Mouse (Mus musculus) left cerebral cortex, postnatal 14 days (tissue): Measurements from ENCODE around the gene Atl3. TPM values are rescaled to one million over a fixed set of nuclear protein-coding genes. Genes with fewer than 3 reads are reported as not detected.
"Not testable (repeated sequence)": the region's sequence is repeated elsewhere in the genome, so short reads cannot be mapped to it uniquely, and the experiment has no call there.

Experiments
- DNase-seq, 2 experiments: peaks; one replicate each; pipeline ENCODE4 v3.0.0; 2021 to 2022; ENCODE audit warnings: low spot score in 2 of 2, mixed read lengths in 1 of 2
- intact Hi-C: fragments of 180-260 bp; cut with DNase I; formaldehyde crosslinking; loops from one replicate; pipeline ENCODE4 v1.15.1; 2025
- total RNA-seq, 2 experiments: library from RNA; stranded (reverse); gene quantifications; 2 replicates each; pipeline ENCODE4 v1.2.3; 2021

The Atl3 gene
- total RNA-seq, 2 experiments from 2014 or later, result 19.6 to 21.1 TPM

DNA sequence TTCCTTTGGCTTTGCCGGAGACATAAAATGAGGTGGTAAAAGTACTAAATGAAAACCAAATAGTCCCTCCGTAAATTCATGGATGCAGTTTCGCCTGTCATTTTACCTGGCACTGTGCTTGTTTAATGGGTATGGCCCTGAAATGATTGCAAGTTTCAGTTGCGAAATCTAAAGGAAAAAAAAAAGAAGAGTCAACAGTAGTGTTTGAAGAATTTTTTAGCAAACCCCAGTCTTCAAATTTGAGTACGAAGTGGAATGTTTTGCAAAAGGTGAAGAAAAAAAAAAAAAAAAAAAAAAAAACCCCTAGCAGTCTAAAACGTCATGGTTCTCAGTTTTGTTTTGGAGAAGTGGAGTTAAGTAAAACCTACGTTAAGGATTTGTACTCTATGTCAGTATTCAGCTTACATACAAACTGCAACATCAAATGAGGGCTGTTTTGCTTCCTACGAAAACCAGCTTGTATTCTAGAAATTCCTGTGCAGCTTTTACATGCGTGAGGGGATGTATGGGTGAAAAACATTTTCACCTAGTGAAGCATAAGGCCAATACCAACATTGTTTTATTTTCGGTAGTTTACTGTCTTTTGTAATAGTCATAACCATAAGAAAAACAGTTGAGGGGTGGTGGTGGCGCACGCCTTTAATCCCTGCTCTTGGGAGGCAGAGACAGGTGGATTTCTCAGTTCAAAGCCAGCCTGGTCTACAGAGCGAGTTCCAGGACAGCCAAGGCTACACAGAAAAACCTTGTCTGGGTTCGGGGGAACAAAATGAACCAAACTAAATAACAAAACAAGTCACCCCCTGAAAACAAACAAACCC, 1.6 kb downstream of the Atl3 start:
- no peak for DNase-seq
- intact Hi-C loops, result no loop called here

DNA sequence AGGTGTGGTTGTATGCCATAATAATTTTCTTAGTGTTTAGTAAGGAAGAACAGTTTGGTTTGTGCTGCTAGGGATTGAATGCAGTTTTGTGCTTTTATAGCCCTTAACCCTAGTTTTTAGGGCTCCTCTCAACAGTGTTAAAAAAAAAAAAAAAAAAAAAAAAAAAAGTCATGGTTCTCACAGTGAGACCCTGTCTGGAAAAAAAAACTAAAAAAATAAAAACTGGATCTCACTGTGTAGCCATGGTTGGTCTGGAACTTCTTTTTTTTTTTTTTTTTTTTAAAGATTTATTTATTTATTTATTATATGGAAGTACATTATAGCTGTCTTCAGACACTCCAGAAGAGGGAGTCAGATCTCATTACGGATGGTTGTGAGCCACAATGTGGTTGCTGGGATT, 2.2 kb downstream of the Atl3 start:
- DNase-seq, intact Hi-C loops: not testable (repeated sequence)

DNA sequence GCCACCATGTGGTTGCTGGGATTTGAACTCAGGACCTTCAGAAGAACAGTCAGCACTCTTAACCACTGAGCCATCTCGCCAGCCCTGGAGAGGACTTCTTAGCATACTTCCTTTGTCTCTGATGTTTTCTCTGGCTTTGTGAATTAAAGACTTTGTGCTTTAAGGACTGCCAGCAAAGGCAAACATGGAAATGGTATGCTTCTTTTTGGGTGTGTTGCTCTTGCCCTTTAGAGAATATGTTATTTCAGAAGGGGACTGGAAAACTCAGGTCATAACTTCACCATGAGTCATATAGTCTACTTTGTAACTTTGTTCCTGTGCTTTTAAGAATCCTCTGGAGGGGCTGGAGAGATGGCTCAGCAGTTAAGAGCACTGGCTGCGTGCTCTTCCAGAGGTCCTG, 5.0 kb downstream of the Atl3 start:
- DNase-seq, result no peak
- intact Hi-C loops, result no loop called here

DNA sequence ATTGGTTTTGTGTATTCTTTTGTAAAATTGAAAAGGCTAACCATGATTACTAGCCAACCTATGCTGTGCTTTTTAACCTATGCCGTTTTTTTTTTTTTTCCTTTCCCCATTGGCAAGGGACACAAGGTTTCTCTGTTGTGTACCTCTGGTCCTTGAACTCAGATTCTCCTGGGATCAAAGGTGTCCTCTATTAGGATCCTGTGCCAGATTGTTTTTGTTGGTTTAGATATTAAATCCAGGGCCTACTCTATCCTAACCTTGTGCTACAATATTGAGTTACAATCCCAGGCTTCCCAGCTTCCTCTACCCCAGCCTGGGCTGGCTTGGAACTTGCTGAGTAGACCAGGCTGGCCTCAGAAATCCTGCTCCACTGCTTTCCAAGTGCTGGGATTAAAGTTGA, 6.9 kb downstream of the Atl3 start:
- DNase-seq, result no peak
- intact Hi-C loops, result no loop called here

DNA sequence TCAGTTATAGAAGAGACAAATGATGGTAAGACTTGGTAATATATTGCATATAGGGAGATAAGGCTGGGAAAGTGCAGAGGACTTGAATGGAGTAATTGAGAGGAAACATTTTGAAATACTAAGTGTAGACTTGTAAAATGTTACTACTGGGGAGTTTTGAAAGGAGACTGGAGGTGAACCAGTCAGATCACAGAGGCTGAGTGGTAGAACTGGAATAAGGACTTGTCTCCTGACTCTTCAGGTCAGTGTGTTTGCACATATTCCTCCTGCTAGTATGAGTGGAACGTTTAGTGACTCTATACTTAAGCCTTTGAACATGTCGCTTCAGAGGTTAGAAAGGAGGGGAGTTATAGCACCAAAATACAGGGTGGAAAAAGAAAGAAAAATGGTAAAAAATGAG, 8.6 kb downstream of the Atl3 start:
- no peak for DNase-seq
- intact Hi-C loops, result no loop called here

DNA sequence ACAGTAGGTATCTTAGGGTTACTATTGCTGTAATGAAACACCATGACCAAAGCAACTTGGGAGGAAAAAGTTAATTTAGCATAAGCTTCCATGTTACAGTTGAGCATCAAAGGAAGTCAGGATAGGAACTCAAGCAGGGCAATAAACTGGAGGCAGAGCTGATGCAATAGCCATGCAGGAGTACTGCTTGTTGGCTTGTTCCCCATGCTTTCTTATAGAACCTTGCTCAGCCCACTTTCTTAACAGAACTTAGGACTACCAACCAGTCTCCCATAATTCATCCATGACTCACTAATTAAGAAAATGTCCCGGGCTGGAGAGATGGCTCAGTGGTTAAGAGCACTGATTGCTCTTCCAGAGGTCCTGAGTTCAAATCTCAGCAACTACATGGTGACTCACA, 12.5 kb downstream of the Atl3 start:
- no peak for DNase-seq
- intact Hi-C loops, result no loop called here

DNA sequence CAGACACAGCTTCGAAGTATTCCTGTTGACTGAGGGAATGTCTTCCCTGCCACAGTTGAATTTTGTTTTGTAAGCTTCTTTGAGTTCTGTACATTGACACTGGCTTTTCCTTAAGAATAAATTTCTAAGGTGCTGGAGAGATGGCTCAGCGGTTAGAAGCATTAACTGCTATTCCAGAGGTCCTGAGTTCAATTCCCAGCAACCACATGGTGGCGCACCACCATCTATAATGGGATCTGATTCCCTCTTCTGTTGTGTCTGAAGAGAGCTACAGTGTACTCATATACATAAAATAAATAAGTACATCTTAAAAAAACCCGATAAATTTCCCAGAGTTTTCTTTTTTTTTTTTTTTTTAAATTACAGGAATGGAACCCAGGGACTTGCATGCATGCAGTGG, 14.2 kb downstream of the Atl3 start:
- no peak for DNase-seq

DNA sequence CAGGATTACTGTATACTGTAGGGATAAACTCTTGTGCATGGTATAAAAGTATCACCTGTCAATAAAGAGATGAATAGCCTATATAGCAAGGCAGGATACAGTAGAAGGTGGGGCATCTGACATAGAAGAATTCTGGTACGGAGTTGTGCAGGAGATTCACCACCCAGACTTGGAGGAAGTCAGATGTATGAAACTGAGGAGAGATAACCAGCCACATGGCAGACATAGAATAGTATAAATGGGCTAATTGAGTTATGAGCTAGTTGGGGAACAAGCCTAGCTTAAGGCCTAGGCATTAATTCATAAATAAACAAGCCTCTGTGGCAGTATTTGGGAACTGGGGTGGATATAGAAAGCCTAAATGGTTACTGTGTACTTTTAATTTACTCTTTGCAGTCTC, 22.6 kb downstream of the Atl3 start:
- intact Hi-C loops, result no loop called here
- DNase-seq, result no peak

More for the DNA sequence above, 14.2 kb downstream of the Atl3 start:
- intact Hi-C loops, result no loop called here

DNA sequence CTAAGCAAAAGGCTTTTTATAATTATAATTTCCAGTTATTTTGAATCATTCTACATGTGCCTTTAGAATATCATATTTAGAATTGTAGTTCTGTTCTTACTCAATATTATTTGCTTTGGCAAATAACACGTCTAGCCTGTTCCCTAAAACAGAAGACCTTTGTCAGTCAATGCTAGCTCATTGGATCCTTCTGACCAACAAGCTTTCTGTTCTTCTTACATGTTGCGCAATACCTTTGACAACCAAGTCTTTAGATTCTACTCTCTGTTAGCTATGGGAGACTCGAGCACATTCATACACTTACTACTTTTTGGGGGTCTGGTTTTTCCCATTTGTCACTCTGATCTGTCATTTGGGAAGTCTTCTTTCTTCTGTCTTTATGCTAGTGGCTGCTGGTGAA, 27.8 kb downstream of the Atl3 start:
- intact Hi-C loops, result no loop called here
- no peak for DNase-seq

DNA sequence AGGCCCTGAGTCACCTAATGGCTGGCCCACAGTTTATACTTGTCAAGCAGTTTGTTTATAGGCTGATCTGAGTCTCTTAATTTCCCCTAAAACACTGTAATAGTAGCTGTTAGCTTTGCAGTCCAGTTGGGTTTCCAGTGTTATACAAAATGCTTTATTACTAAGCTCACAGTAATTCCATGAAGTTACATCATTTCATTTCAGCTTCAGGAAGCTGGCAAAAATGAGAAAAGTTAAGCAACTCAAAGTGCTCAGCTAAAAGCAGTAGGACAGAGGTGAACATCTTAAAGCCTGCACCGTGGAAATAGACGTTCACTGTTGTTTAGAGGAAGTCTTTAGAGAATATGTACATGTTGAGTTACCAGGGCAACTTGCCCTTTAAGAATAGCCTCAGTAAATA, 29.0 kb downstream of the Atl3 start:
- no peak for DNase-seq
- intact Hi-C loops, result no loop called here

DNA sequence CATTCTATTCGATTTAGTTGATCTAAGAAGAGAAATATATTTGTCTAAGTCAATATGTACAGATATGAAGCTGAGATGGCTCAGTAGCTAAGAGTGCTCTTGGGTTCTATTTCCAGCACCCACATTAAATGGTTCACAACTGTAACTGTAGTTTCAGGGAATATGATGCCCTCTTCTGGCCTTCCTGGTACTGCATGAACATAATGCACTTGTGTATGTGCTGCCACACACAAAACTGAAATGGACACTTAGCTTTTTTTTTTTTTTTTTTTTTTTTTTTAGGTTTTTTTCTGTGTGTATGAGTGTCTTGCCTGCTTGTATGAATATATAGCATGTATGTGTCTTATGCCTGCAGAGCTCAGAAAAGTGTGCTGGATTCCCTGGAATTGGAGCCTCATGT, 29.5 kb downstream of the Atl3 start:
- no peak for DNase-seq
- intact Hi-C loops, result no loop called here

DNA sequence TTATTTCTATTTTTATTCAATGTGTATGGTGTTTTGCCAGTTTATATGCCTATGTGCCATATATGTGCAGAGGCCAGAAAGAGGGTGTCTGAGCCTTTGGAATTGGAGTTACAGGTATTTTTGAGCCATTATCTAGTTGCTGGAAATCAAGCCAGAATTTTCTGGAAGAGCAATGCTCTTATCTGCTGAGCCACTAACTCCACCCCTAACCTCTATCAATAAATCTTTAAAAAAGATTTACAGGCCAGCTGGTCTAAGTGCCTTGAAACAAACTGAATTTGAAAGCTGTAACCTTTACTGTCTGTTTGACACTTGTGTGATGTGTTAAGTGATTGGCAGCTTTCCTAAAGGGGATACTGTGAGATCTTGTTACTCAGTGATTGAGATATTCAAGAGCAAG, 29.9 kb downstream of the Atl3 start:
- DNase-seq, result no peak
- intact Hi-C loops, result no loop called here

DNA sequence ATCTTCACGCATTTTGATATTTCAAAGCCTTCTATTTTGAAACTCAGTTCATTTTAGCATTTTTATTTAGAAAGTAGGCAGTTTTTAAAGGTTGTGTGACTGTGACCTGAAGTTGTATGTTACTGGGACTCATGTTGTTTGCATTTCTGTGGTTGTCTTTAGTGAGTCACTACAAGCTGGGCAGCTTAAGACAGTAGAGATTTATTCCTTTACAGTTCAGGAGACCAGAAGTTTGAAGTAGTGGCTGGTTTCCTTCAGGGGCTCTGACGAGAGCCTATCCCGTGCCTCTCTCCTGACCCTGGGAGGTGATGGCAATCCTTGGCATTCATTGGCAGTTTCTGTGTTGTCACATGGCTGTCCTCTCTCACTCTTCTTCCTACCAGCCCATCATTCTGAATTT, 31.0 kb downstream of the Atl3 start:
- intact Hi-C loops, result no loop called here
- DNase-seq, result no peak

DNA sequence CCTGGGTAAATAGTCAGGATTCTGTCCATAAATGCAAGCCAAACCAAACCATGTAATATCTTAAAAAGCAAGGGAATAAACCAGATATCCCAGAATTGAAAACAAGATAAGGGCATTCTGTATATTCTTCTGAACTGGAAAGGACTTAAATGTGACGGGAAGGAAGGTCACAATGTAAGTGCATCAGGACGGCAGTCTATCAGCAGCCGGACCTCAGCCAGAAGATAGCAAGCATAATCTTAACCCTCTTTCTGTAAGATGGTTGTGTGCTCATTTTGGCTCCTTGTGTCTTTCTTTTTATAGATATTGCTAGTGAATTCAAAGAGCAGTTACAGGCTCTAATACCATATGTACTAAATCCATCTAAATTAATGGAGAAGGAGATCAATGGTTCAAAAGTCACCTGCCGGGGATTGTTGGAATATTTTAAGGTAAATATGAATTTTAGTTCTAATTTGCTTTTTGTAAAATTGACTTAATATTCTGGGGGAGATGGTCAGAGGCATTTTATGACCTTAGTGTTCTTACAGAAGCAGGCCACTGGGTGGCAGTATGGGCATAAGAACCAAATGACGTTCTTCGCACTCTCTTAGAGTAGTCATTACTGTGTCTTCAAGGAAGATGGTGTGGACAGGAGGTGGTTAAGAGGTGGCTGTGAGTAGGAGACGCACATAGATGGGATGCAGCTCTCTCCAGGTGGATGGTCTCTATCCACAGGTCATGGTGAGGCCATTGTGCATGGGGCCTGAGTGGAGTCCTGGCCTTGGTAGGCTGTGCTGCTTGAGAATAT, 35.0 kb downstream of the Atl3 start:
- intact Hi-C loops, result loop anchor here (1.0 kb wide), 1 partner anchor 66 kb away; no protein-coding TSS in a partner anchor
- DNase-seq, result peak; percentile 64 to 69

DNA sequence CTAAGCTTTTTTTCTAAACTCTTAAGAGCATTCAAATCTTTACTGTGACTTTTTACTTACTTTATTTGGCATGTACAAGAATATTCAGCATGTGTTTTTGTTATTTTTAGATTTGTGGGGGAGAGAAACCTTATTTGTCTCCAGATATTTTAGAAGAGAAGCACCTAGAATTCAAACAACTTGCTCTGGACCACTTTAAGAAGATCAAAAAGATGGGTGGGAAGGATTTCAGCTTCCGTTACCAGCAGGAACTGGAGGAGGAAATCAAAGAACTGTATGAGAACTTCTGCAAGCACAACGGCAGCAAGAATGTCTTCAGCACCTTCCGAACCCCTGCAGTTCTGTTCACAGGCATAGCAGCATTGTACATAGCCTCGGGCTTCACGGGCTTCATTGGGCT, 38.1 kb downstream of the Atl3 start:
- DNase-seq, result peak in 1 of 2 experiments; percentile 27
- intact Hi-C loops, result loop anchor here (2.0 kb wide), 1 partner anchor 85 kb away; no protein-coding TSS in a partner anchor

DNA sequence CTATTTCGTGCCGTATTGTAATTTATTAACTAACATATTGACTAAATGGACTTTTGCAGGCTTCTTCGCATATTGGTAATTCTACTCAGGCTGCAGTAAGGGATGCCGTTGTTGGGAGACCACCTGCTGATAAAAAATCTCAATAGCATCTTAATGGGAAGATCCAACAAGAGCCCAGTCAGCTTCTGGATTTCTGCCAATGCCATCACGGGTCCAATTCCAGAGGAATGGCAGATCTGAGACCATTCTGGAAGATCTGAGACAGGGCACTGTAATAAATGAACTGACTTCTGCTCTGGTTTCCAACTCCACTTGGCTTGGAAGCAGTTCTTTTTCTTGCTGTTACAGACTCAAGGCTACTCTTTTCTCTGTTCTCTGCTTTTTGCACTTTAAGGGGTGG, 40.1 kb downstream of the Atl3 start:
- intact Hi-C loops, result no loop called here
- no peak for DNase-seq

DNA sequence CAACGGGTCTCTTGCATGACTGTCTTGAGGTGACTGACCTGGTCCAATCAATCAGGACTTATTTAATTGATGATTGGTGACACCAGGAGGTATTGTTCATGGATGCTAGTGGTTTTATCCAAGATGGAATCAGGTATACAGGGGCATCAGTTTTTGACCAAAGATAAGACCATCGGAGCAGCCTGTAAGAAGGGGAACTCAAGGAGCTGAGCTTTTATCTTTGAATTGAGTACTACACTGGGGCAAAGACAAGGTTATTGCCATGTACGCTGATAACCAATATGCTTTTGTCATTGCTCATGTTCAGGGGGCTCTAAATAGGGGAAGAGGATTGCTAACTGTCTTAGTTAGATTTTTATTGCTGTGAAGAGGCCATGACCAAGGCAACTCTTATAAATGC, 55.1 kb downstream of the Atl3 start:
- intact Hi-C loops, result no loop called here
- DNase-seq, result no peak

DNA sequence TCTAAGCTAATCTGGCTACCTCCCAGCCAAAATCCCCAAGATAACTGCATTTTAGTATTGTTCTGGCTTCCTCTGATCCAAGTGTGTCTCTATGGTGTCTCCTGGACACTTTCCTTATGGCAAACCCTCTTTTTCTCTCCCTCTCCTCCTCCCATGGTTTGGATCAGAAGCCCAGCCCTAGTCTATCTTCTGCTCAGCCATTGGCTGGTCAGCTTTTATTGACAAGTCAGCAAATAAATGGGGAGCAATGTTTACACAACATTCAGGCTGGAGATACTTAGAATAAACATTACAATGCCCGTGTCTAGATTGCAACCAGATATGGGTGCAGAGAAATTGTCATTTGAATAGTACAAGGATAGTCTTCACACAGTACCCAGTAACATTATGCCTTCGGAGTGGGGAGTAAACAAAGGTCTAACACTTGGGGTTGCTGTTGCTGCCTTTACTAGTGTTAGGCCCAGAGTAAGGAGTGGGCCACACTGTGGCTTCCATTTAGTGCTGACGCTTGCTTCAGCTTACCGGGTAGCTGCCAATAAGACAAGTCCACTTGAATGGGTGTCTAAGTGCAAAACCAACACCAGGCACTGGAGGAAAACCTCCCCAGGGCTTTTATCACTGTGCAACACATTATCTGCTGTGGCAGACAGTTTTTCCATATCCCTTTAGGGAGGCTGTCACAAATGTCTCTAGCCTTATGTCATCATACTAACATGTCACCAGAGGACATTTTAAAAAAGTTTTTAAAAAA, 57.9 kb downstream of the Atl3 start:
- DNase-seq, result no peak
- intact Hi-C loops, result no loop called here

DNA sequence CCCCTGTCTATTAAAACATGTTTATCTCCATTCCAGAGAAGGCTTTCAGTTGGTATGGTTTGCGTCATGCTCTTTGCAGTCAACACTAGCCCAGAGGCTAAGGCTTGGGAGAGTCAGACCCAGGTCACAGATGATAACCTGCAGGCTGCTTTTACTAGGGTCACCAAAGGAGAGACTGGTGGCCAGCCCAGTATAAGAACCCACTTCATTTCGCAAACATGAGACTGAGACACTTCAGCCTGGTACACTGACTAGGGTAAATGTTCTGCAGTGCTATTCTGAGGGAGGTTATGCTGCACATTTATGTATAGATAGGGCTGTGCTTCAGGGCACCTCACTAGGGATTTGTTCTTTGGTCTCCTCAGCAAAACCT, 58.4 kb downstream of the Atl3 start:
- DNase-seq, result no peak
- intact Hi-C loops, result no loop called here

DNA sequence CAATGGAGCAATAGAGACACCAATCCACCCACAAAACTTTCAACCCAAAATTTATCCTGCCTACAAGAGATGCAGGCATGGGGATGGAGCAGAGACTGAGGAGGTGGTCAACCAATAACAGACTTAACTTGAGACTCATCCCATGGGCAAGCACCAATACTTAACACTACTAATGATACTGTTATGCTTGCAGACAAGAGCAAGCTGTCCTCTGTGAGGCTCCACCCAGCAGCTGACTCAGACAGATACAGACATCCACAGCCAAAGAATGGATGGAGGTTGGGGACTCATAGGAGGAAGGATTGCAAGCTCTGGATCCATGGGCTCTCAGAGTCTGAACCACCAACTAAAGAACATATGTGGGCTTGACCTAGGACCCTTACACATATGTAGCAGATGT, 59.6 kb downstream of the Atl3 start:
- no peak for DNase-seq
- intact Hi-C loops, result no loop called here
